ENCODE assay signal across 28 mouse cellular contexts in genomic region chr6:118769792-118770191, GRCm38 (mm10).
"Had no signal": no experiment of that assay in that cellular context is flagged by ENCODE, and none has a peak within 500 bp of the region (broad histone marks: within the 10 kb centered on the region; RNA-seq: fewer than 3 reads in every experiment).

No protein-coding gene starts in this region.

- H3K4me1 ChIP-seq: heart, embryonic 15.5 days; hindbrain, embryonic 12.5 days; intestine, embryonic 15.5 days; kidney, embryonic 15.5 days; limb, embryonic 13.5 days; limb, embryonic 15.5 days had no signal

- H3K4me2 ChIP-seq: heart, embryonic 11.5 days; heart, embryonic 13.5 days; heart, embryonic 15.5 days; hindbrain, embryonic 12.5 days; hindbrain, embryonic 14.5 days; intestine, embryonic 15.5 days; kidney, embryonic 15.5 days; limb, embryonic 13.5 days; limb, embryonic 15.5 days; liver, embryonic 11.5 days had no signal

- ATAC-seq: hindbrain, embryonic 16.5 days; inflammation-experienced regulatory T-cells, adult 6 months; intestine, embryonic 15.5 days; intestine, postnatal 0 days had no signal

- H3K36me3 ChIP-seq: hindbrain, embryonic 10.5 days; hindbrain, embryonic 12.5 days; intestine, embryonic 15.5 days; kidney, embryonic 15.5 days; liver, embryonic 15.5 days had no signal

- H3K27me3 ChIP-seq: heart, embryonic 13.5 days; heart, embryonic 15.5 days; hindbrain, embryonic 12.5 days; intestine, embryonic 15.5 days; kidney, embryonic 15.5 days; limb, embryonic 13.5 days; limb, embryonic 15.5 days; liver, embryonic 15.5 days had no signal

- H3K9me3 ChIP-seq: heart, embryonic 13.5 days; heart, embryonic 15.5 days; hindbrain, embryonic 10.5 days; intestine, embryonic 15.5 days; kidney, embryonic 15.5 days; limb, embryonic 15.5 days; liver, embryonic 15.5 days had no signal

- H3K27ac ChIP-seq: heart, adult 2 months; heart, embryonic 13.5 days; heart, embryonic 15.5 days; hindbrain, embryonic 10.5 days; hindbrain, embryonic 12.5 days; hindbrain, embryonic 14.5 days; intestine, embryonic 15.5 days; kidney, embryonic 15.5 days; kidney, postnatal 0 days; limb, embryonic 13.5 days; limb, embryonic 15.5 days had no signal

- H3K9ac ChIP-seq: heart, embryonic 13.5 days; heart, embryonic 15.5 days; hindbrain, embryonic 12.5 days; hindbrain, embryonic 14.5 days; intestine, embryonic 15.5 days; kidney, embryonic 15.5 days; limb, embryonic 13.5 days; limb, embryonic 15.5 days; liver, embryonic 15.5 days had no signal

- DNase-seq: gastrocnemius, postnatal 14 days; gastrocnemius, postnatal 36 days; heart, adult 11 months; heart, adult 2 months; heart, postnatal 4 days; kidney, adult 18-20 months; kidney, adult 9 months; kidney, postnatal 14 days; kidney, postnatal 36 days; layer of hippocampus, adult 9-11 months; layer of hippocampus, postnatal 36 days; left cerebral cortex, postnatal 4 days had no signal

- H3K4me3 ChIP-seq: heart, adult 2 months; heart, embryonic 13.5 days; heart, embryonic 15.5 days; hindbrain, embryonic 10.5 days; hindbrain, embryonic 12.5 days; intestine, embryonic 15.5 days; kidney, embryonic 15.5 days; limb, embryonic 13.5 days; limb, embryonic 15.5 days; liver, embryonic 15.5 days had no signal
